Mouse (Mus musculus) bone marrow, adult 2 months (tissue): ENCODE measurements at regions not wholly inside any gene's neighbourhood (a gene's known extent, or its start where the extent isn't known, plus 50 kb on each side); places are given as distances from the start of the nearest gene placed in this dataset.

Source experiments
- H3K27ac ChIP-seq: fragments of 200-500 bp; 2 replicates; pipeline ENCODE4 v1.5.1; 2012; ENCODE audit warnings: low read depth, mild to moderate bottlenecking, control low read depth, inconsistent platforms, low read length; ENCODE audit not compliant: control insufficient read depth, poor library complexity, insufficient read depth
- H3K4me1 ChIP-seq: fragments of 200-500 bp; 2 replicates; pipeline ENCODE4 v1.6.1; 2011; ENCODE audit warnings: low read length; ENCODE audit not compliant: control insufficient read depth, insufficient read depth
- H3K4me3 ChIP-seq: fragments of 200-500 bp; replicated peaks from 2 replicates; pipeline ENCODE3; 2011; ENCODE audit warnings: mild to moderate bottlenecking, low read depth, low read length, control low read depth; ENCODE audit not compliant: control insufficient read depth
- CTCF ChIP-seq: fragments of 200-500 bp; IDR thresholded peaks from 2 replicates; pipeline ENCODE4 v1.5.1; 2011; ENCODE audit warnings: low read length, control low read depth; ENCODE audit not compliant: control insufficient read depth, insufficient read depth
- POLR2A ChIP-seq: fragments of 200-500 bp; IDR thresholded peaks from 2 replicates; pipeline ENCODE4 v1.6.1; 2011; ENCODE audit warnings: low read depth, mild to moderate bottlenecking, control low read depth, low read length, borderline replicate concordance; ENCODE audit not compliant: control insufficient read depth
- WGBS: fragments of 180-500 bp; shearing (Covaris S2); methylation state at CpG from one replicate; pipeline ENCODE4 v1.1.7; 2018; 5-methylcytosine and 5-hydroxymethylcytosine counted together

DNA sequence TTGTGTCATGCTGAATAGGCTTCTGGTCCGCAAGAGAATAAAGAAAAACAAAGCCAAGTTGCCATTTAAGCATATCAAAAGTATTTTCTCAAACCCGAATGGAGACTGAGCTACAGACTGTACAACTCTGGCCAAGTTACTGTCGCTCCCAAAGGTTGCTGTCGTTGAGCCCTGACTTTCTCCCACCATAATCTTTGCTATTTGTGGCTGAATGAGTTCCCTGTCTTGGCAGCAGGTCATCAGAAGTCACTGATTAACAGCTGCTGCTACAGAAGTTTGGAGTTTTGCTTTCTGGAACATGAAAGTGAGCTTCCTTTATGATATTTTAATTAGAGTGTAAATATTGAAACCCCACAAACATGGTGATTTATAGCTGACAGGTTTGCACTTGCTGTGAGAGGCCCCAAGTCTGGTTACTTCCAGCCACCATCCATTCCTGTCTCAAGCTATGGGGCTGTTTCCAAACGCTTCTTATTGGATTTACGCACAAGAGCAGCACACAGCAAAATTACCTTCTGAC is 419.2 kb upstream of the Etaa1 start:
- WGBS: 71% methylated on average over 6 of the region's 6 CpGs
- no peak overlapping the region for H3K27ac ChIP-seq
- no peaks in the 10 kb centered on the region for H3K4me1 ChIP-seq
- TF ChIP-seq CTCF: no peak
- no peak for TF ChIP-seq POLR2A
- no peak overlapping the region for H3K4me3 ChIP-seq

DNA sequence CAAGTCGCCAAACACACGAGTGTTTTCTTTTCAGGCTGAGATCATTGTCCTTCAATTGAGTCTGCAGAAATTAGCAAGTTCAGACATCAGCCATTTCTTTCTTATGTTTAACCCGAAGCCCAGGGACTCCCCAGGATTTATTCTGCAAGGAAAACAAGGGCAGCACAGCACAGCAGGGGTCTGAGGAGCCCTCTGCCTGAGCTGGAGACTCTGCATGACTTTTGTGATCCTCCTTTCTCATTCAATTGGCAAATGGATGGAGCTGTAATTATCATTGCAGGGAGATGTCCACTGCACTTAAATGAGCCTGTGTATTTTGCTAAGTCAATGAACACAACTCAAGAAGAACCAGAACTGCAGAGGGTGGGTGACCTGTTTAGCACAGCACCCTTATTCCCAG is 417.6 kb upstream of the Etaa1 start:
- no peaks in the 10 kb centered on the region for H3K4me1 ChIP-seq
- WGBS: 67% methylated on average over 3 of the region's 3 CpGs
- no peak overlapping the region for H3K27ac ChIP-seq
- H3K4me3 ChIP-seq: no peak overlapping the region
- TF ChIP-seq POLR2A: no peak
- TF ChIP-seq CTCF: no peak

DNA sequence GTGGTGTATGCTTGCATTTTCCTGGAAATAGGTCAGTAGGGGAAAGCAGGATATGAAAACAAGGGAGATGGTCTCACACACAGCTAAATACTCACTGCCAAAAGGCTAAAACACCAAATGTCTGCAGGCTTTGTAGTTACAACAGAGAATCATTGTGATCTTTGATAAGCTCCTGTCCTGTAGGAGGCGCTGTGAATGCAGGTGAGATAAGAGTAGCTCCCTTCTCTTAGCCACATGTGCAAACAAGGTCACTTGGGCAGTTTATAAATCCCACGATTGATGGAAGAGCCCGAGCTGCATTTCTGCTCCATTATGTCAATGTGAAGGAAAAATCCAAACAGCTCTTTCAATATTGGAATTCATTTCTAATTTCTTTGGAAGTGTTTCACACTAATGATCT is 417.2 kb upstream of the Etaa1 start:
- 55% methylated on average over 3 of the region's 3 CpGs for WGBS
- Histone ChIP-seq H3K27ac (no peak overlapping the region), H3K4me3 (no peak overlapping the region), H3K4me1 (no peaks in the 10 kb centered on the region)
- TF ChIP-seq CTCF (no peak), POLR2A (no peak)

DNA sequence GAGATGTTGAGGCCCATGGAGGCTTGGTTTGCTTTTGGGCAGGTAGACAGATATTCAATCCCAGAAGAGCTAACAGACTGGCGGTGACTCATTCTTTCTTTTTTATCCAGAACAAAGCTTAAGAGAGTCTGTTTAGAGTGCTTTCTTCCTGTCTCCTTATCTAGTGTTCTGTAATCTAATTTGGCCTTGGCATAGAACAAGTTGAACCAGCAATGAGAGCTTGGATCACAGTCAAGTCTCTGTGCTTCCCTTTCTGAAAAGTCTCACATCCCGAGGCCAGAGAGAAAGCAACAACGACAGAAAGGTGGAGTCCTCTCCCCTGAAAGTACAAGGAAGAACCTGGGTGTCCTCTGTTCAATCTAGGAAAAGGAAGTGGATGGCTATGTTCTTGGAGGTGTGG is 401.2 kb upstream of the Etaa1 start:
- TF ChIP-seq POLR2A (no peak), CTCF (no peak)
- H3K4me3 ChIP-seq: no peak overlapping the region
- 50% methylated on average over 3 of the region's 3 CpGs for WGBS
- H3K27ac ChIP-seq: no peak overlapping the region
- no peaks in the 10 kb centered on the region for H3K4me1 ChIP-seq

DNA sequence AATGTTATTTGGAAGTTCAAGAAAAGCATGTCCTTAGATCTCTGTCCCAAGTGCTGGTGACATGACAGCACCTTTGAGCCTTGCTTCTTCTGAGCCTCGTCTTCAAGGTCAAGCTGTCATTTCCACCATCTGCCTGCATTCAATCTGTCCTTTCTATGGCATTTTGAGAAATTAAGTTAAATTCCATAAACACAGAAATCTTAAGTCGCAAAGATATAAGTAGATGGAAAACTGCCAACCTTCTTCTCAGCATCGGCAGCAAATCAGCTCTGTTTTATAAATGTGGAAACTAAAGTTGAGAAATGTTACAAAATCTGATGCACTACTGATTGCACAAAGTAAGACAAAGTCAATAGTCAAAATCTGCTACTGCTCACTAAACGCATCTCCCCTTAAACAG is 400.5 kb upstream of the Etaa1 start:
- Histone ChIP-seq H3K27ac (no peak overlapping the region), H3K4me1 (no peaks in the 10 kb centered on the region), H3K4me3 (no peak overlapping the region)
- TF ChIP-seq CTCF: no peak
- TF ChIP-seq POLR2A: no peak
- WGBS: 79% methylated on average over 4 of the region's 4 CpGs

DNA sequence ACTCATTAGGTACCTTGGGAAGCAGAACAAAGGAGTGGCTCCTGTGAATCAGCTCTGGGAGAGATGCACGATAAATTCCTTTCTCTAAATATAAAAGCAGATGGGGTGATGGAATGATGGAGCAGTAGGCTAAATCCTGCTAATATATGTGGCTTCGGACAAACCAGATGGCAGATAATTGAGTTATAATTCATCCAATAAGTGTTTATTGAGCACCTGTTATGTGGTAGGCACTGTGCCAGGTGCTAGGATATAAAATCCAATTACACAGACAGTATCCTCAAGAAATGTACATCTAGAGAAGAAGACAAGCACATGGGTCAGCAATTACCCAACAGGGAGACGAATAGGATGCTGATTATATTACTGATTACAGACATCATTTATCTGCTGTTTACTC is 394.2 kb upstream of the Etaa1 start:
- H3K4me3 ChIP-seq: no peak overlapping the region
- TF ChIP-seq POLR2A (no peak), CTCF (no peak)
- H3K27ac ChIP-seq: no peak overlapping the region
- H3K4me1 ChIP-seq: no peaks in the 10 kb centered on the region; the same call in 1 of the 2 replicates
- WGBS: 86% methylated on average over 3 of the region's 3 CpGs

DNA sequence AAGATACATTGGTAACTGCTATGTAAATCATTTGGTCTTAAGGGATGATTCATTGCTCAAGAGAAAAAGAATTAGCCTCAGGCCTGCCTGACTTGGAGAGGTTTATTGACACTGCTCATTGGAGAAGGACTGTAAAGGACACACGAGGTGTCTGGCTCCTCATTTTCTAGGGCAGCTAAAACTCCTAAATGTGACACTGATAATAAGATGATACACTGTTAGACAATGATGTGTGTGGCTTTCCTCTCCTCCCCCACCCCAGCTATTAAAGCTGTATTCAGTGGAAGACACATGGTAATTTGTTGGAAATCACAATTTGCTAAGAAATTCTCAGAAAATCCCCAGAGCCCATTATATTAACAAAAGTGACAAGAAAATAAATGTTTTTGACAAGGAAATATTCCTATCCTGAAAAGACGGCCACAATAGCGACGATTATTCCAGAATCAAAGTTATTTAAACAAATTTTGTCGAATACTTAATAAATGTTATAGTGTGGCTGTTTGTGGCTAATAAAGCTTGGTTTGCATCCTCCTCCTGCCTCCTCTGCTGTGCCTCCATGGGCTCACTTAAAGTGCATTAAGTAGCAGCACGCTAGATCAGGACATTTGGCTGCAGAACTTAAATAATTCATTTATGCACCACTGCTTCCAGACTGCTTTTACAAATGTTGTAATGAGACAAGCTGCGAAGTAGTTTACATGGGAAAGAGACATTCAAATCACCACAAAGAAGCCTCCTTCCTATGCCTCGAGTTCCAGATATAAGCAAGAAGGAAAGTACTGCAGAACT is 360.0 kb upstream of the Etaa1 start:
- no peak overlapping the region for H3K27ac ChIP-seq
- WGBS: 64% methylated on average over 8 of the region's 8 CpGs
- no peak overlapping the region for H3K4me3 ChIP-seq
- TF ChIP-seq POLR2A: no peak
- TF ChIP-seq CTCF: no peak
- no peaks in the 10 kb centered on the region for H3K4me1 ChIP-seq

DNA sequence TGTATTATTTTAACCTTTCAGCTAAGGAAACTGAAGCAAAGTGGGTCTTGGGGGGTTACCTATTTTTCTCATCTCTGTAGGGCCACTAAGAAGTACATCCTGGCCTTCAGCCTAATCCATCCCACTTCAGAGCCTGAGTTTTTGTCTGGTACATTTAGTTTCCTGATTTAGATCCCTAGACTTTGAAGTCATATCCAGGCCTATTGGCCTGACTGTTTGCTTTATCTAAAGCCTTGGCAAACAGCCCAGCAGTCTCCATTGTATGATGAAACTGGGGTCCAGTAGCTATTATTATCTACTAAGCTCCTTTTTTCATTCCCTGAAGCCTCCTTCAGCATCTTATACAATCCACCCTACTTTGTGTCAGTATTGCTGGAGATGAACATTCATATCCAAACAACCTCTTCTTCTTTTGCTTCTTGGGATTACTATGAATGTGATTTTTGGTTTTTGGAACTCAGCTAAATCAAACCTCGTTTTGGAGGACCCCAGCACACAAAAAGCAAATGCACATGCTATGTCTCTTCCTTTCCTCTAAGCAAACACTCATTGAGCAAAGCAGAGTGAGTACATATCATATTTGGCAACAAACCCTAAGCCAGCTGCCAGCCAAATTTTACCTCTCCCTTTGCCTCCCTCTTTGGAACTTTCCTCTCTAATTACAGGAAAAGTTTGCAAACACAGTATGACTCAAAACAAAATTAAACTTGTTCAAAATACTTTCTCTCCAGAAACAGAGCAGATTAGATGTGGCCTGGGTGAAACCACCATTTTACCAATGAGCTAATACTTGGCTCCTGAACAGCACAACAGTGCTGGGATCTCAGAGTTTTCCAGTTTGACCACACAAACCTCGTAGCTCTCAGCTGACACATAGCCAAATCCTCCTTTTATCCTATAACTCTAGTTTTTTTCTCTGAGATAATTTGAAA is 342.8 kb upstream of the Etaa1 start:
- no peaks in the 10 kb centered on the region for H3K4me1 ChIP-seq
- H3K27ac ChIP-seq: no peak overlapping the region
- TF ChIP-seq POLR2A: no peak
- no peak for TF ChIP-seq CTCF
- H3K4me3 ChIP-seq: no peak overlapping the region
- WGBS: 59% methylated on average over 2 of the region's 2 CpGs
